Mouse (Mus musculus) ES-Bruce4 (cell line): ENCODE data around the gene Celf6. TPM values are rescaled to one million over a fixed set of nuclear protein-coding genes. Genes with fewer than 3 reads are reported as not detected.

Experiments used
- H3K27ac ChIP-seq: 2 replicates; pipeline ENCODE4 v1.5.1; 2012; ENCODE audit warnings: low read length, inconsistent platforms; ENCODE audit not compliant: insufficient read depth
- H3K27me3 ChIP-seq: 2 replicates; pipeline ENCODE4 v1.6.1; 2012; ENCODE audit warnings: mild to moderate bottlenecking, low read length, inconsistent platforms; ENCODE audit not compliant: control insufficient read depth, poor library complexity, insufficient read depth, severe bottlenecking
- H3K36me3 ChIP-seq: 2 replicates; pipeline ENCODE4 v1.6.1; 2012; ENCODE audit warnings: inconsistent platforms, mild to moderate bottlenecking, low read length, moderate library complexity; ENCODE audit not compliant: control insufficient read depth, poor library complexity, insufficient read depth, severe bottlenecking
- H3K4me1 ChIP-seq: one replicate; pipeline ENCODE4 v1.8.1; 2011; ENCODE audit warnings: low read length; ENCODE audit not compliant: control insufficient read depth, insufficient read depth
- H3K4me3 ChIP-seq: 2 replicates; pipeline ENCODE4 v1.5.1; 2011; ENCODE audit warnings: low read depth, mild to moderate bottlenecking, low read length
- H3K9ac ChIP-seq: 2 replicates; pipeline ENCODE4 v1.6.1; 2012; ENCODE audit warnings: low read depth, mild to moderate bottlenecking, inconsistent platforms; ENCODE audit not compliant: poor library complexity, severe bottlenecking
- H3K9me3 ChIP-seq: replicated peaks from 2 replicates; pipeline ENCODE4 v1.6.1; 2012; ENCODE audit warnings: mild to moderate bottlenecking, low read length, inconsistent platforms; ENCODE audit not compliant: control insufficient read depth, poor library complexity, insufficient read depth, severe bottlenecking
- CTCF ChIP-seq: IDR thresholded peaks from one replicate; pipeline ENCODE4 v1.8.1; 2011; ENCODE audit warnings: low read depth, low read length
- EP300 ChIP-seq: IDR thresholded peaks from 2 replicates; pipeline ENCODE4 v1.6.1; 2011; ENCODE audit warnings: low read depth, low read length; ENCODE audit not compliant: insufficient read depth
- POLR2A ChIP-seq: IDR thresholded peaks from one replicate; pipeline ENCODE4 v1.8.1; 2011; ENCODE audit warnings: low read length; ENCODE audit not compliant: insufficient read depth
- polyA plus RNA-seq: library from polyadenylated mRNA; stranded (reverse); fragments of >200 nt; gene quantifications from 2 replicates; pipeline ENCODE4 v1.2.4, GENCODE M21; 2011; ENCODE audit warnings: low read depth; ENCODE audit not compliant: missing spikeins, insufficient read depth, insufficient read length

Gene Celf6
- 0.64 TPM in 1 of 2 replicates, not detected in the other for polyA plus RNA-seq

- 0 out of 2 replicates have a peak, but pooled peaks have one; percentile 5 for TF ChIP-seq EP300
- no peak for TF ChIP-seq CTCF
- TF ChIP-seq POLR2A, result no peak
- H3K9me3 ChIP-seq, result no peaks in the 10 kb centered on the region
- H3K4me3 ChIP-seq, result peak within 1 kb of the TSS; percentile 69
- H3K27me3 ChIP-seq, result peaks cover 2% of the 10 kb centered on the region
- no peaks in the 10 kb centered on the region for H3K36me3 ChIP-seq
- no peaks in the 10 kb centered on the region for H3K4me1 ChIP-seq
- no peak within 1 kb of the TSS for H3K9ac ChIP-seq
- no peak within 1 kb of the TSS for H3K27ac ChIP-seq
Observed at GRCm38 (mm10) chr9:59577844-59578504, at the start of gene Celf6. TSS of gene Celf6 (plus strand) at chr9:59577917.

- TF ChIP-seq POLR2A (no peak), CTCF (no peak), EP300 (no peak)
- Histone ChIP-seq H3K4me3 (no peak overlapping the region), H3K27ac (no peak overlapping the region), H3K9me3 (no peaks in the 10 kb centered on the region), H3K9ac (no peak overlapping the region), H3K4me1 (no peaks in the 10 kb centered on the region), H3K36me3 (no peaks in the 10 kb centered on the region), H3K27me3 (no peaks in the 10 kb centered on the region)
Observed at GRCm38 (mm10) chr9:59528274-59528673, 49.4 kb upstream of the Celf6 start.

- no peaks in the 10 kb centered on the region for H3K4me1 ChIP-seq
- H3K27ac ChIP-seq, result peak overlapping the region; percentile 85
- TF ChIP-seq EP300 (peak; percentile 61; the same call in 1 of the 2 replicates), POLR2A (no peak)
Observed at GRCm38 (mm10) chr9:59531645-59532044, 46.1 kb upstream of the Celf6 start.

GRCm38 (mm10) chr9:59533422-59533821 is 44.3 kb upstream of the Celf6 start:
- Histone ChIP-seq H3K9ac (no peak overlapping the region), H3K36me3 (no peaks in the 10 kb centered on the region), H3K4me3 (no peak overlapping the region), H3K27ac (no peak overlapping the region), H3K4me1 (no peaks in the 10 kb centered on the region), H3K9me3 (no peaks in the 10 kb centered on the region), H3K27me3 (no peaks in the 10 kb centered on the region)
- TF ChIP-seq POLR2A, result no peak
- TF ChIP-seq EP300, result no peak
- TF ChIP-seq CTCF, result no peak

More at GRCm38 (mm10) chr9:59531645-59532044, 46.1 kb upstream of the Celf6 start:
- H3K4me3 ChIP-seq, result no peak overlapping the region
- H3K27me3 ChIP-seq, result no peaks in the 10 kb centered on the region
- no peak overlapping the region for H3K9ac ChIP-seq
- no peaks in the 10 kb centered on the region for H3K36me3 ChIP-seq
- H3K9me3 ChIP-seq, result no peaks in the 10 kb centered on the region

- no peaks in the 10 kb centered on the region for H3K9me3 ChIP-seq
- H3K27me3 ChIP-seq, result no peaks in the 10 kb centered on the region
- H3K27ac ChIP-seq, result no peak overlapping the region
- no peaks in the 10 kb centered on the region for H3K4me1 ChIP-seq
- no peak overlapping the region for H3K4me3 ChIP-seq
- TF ChIP-seq CTCF (no peak), POLR2A (no peak), EP300 (no peak)
- H3K9ac ChIP-seq, result no peak overlapping the region
- H3K36me3 ChIP-seq, result no peaks in the 10 kb centered on the region
Observed at GRCm38 (mm10) chr9:59533889-59534288, 43.8 kb upstream of the Celf6 start.

- Histone ChIP-seq H3K4me1 (no peaks in the 10 kb centered on the region), H3K36me3 (no peaks in the 10 kb centered on the region; the same call in 1 of the 2 replicates), H3K4me3 (no peak overlapping the region), H3K27me3 (no peaks in the 10 kb centered on the region), H3K27ac (no peak overlapping the region), H3K9ac (no peak overlapping the region), H3K9me3 (no peaks in the 10 kb centered on the region)
- no peak for TF ChIP-seq POLR2A
- TF ChIP-seq EP300, result no peak
- TF ChIP-seq CTCF, result no peak
Observed at GRCm38 (mm10) chr9:59537651-59538050, 40.1 kb upstream of the Celf6 start.
